Mouse (Mus musculus): Measurements from ENCODE around the gene Copz1. TPM values are rescaled to one million over a fixed set of nuclear protein-coding genes. Genes with fewer than 3 reads are reported as not detected.
A peak's percentile ranks its signal among the peaks of the same experiment; 100 is the strongest.

The Copz1 gene
- polyA plus RNA-seq, 1 experiment from 2014 or later = 195 TPM

DNA sequence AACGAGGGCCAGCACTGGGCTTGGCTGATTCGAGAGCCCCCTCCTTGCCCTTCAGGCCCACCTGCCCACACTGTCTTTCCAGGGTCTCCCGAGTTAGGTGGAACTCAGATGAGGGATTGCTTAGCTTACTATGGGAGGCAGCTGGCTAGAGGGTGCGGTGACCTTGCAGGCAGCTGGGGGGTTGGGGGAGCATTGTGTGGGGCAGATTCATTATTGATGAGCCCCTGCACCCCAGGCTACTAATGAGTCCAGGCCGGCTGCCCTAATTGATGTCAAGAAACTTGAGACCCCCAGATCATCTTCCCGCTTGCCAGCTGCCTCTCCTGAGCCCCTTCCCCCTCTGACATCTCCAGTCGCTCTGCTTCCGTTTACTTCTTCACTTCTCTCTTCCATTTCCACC, 69.0 kb downstream of the Copz1 start:
- H3K9ac ChIP-seq (replicated peaks; ENCODE audit: low read depth, low read length) = no peak overlapping the region
- H3K4me1 ChIP-seq (ENCODE audit: control insufficient read depth, insufficient read depth, low read length) = peaks cover 7% of the 10 kb centered on the region; the same call in 1 of the 2 replicates
- no peak for ATAC-seq (ENCODE audit: low read depth)
- H3K4me2 ChIP-seq (ENCODE audit: low read depth, low read length) = no peak overlapping the region
- no peak overlapping the region for H3K27ac ChIP-seq (ENCODE audit: low read depth, low read length)
- 46% methylated on average over 8 of the region's 8 CpGs for WGBS
- peaks cover 5% of the 10 kb centered on the region for H3K27me3 ChIP-seq (ENCODE audit: control insufficient read depth, insufficient read depth, low read length)
- no peaks in the 10 kb centered on the region for H3K36me3 ChIP-seq (ENCODE audit: control insufficient read depth, insufficient read depth, low read length)
- H3K4me3 ChIP-seq (ENCODE audit: low read depth, low read length) = no peak overlapping the region
- H3K9me3 ChIP-seq (ENCODE audit: control insufficient read depth, low read length) = no peaks in the 10 kb centered on the region

- WGBS = 13% methylated on average over 4 of the region's 4 CpGs
- Histone ChIP-seq H3K4me3 (ENCODE audit: low read depth, low read length) (no peak overlapping the region), H3K9ac (replicated peaks; ENCODE audit: low read depth, low read length) (no peak overlapping the region), H3K9me3 (ENCODE audit: control insufficient read depth, low read length) (no peaks in the 10 kb centered on the region), H3K4me2 (ENCODE audit: low read depth, low read length) (no peak overlapping the region), H3K4me1 (ENCODE audit: control insufficient read depth, insufficient read depth, low read length) (peaks cover 7% of the 10 kb centered on the region; the same call in 1 of the 2 replicates), H3K27me3 (ENCODE audit: control insufficient read depth, insufficient read depth, low read length) (peaks cover 5% of the 10 kb centered on the region), H3K36me3 (ENCODE audit: control insufficient read depth, insufficient read depth, low read length) (no peaks in the 10 kb centered on the region), H3K27ac (ENCODE audit: low read depth, low read length) (no peak overlapping the region)
- no peak for ATAC-seq (ENCODE audit: low read depth)
Observed at GRCm38 (mm10) chr15:103342415-103342814, 69.9 kb downstream of the Copz1 start.

- no peaks in the 10 kb centered on the region for H3K9me3 ChIP-seq (ENCODE audit: control insufficient read depth, low read length)
- ATAC-seq (ENCODE audit: low read depth) = no peak
- H3K4me1 ChIP-seq (ENCODE audit: control insufficient read depth, insufficient read depth, low read length) = peaks cover 7% of the 10 kb centered on the region; the same call in 1 of the 2 replicates
- no peak overlapping the region for H3K4me3 ChIP-seq (ENCODE audit: low read depth, low read length)
- WGBS = 84% methylated on average over 2 of the region's 3 CpGs
- no peak overlapping the region for H3K9ac ChIP-seq (replicated peaks; ENCODE audit: low read depth, low read length)
- no peaks in the 10 kb centered on the region for H3K36me3 ChIP-seq (ENCODE audit: control insufficient read depth, insufficient read depth, low read length)
- peaks cover 5% of the 10 kb centered on the region for H3K27me3 ChIP-seq (ENCODE audit: control insufficient read depth, insufficient read depth, low read length)
- no peak overlapping the region for H3K4me2 ChIP-seq (ENCODE audit: low read depth, low read length)
- H3K27ac ChIP-seq (ENCODE audit: low read depth, low read length) = no peak overlapping the region
Observed at GRCm38 (mm10) chr15:103343008-103343407, 70.5 kb downstream of the Copz1 start.

DNA sequence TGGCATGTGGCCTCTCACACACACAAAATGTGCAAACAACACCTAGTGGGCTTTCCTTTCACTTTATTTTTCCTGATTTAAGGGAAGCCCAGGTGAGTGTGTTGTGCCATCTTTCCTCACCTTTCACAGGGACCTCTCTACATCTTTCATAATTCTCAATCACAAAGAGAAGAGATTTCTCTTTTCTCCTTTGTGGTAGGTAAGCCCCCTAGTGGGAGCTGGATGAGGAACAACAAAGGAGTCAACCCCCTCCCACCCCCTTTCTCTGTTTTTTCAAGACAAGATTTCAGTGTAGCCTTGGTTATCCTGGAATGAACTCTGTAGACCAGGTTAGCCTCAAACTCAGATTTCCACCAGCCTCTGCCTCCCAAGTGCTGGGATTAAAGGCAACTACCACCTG, 71.0 kb downstream of the Copz1 start:
- no peak for ATAC-seq (ENCODE audit: low read depth)
- Histone ChIP-seq H3K27me3 (ENCODE audit: control insufficient read depth, insufficient read depth, low read length) (peaks cover 5% of the 10 kb centered on the region), H3K4me3 (ENCODE audit: low read depth, low read length) (no peak overlapping the region)

DNA sequence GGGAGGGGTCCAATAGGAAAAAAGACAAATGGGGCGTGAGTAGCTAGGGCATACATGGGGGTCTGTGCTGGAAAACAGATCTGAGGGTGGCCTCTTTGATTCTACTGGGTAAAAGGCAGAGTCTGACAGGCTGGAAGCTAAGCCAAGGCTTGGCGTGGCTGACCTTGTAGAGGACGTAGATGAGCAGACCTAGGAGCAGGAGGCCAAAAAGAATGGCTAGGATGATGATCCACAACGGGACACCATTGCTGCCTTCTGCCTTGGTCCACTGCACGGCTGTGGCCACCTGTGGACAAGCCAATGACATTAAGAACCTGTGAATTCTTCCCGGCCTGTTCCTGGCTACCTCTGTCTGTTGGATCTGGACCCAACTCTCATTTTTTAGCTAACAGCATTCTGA, 73.3 kb downstream of the Copz1 start:
- 90% methylated on average over 6 of the region's 6 CpGs for WGBS

More for the DNA sequence above, 71.0 kb downstream of the Copz1 start:
- Histone ChIP-seq H3K9me3 (ENCODE audit: control insufficient read depth, low read length) (no peaks in the 10 kb centered on the region), H3K27ac (ENCODE audit: low read depth, low read length) (no peak overlapping the region), H3K36me3 (ENCODE audit: control insufficient read depth, insufficient read depth, low read length) (no peaks in the 10 kb centered on the region), H3K9ac (replicated peaks; ENCODE audit: low read depth, low read length) (no peak overlapping the region), H3K4me2 (ENCODE audit: low read depth, low read length) (no peak overlapping the region), H3K4me1 (ENCODE audit: control insufficient read depth, insufficient read depth, low read length) (peaks cover 7% of the 10 kb centered on the region; the same call in 1 of the 2 replicates)

DNA sequence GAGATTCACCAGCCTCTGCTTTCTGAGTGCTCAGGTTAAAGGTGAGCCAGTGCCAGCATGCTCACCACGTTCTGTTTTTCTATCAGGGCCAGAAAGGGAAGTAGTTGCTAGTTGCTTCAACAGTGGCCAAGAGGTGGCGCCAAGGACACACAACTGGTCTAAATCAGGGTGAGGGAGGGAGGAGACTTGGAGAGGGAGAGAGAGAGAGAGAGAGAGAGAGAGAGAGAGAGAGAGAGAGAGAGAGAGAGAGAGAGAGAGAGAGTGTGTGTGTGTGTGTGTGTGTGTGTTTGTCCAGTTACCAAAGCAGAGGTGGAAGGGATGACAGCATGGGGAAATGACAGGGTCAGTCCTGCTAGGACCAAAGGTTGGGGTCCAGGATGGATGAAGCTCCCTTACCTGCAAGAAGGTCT, 74.8 kb downstream of the Copz1 start:
- H3K4me1 ChIP-seq (ENCODE audit: control insufficient read depth, insufficient read depth, low read length) = no peaks in the 10 kb centered on the region
- H3K36me3 ChIP-seq (ENCODE audit: control insufficient read depth, insufficient read depth, low read length) = no peaks in the 10 kb centered on the region
- no peak overlapping the region for H3K4me2 ChIP-seq (ENCODE audit: low read depth, low read length)
- no peak overlapping the region for H3K9ac ChIP-seq (replicated peaks; ENCODE audit: low read depth, low read length)
- no peak overlapping the region for H3K4me3 ChIP-seq (ENCODE audit: low read depth, low read length)
- WGBS = 3% methylated on average over 2 of the region's 2 CpGs
- H3K27me3 ChIP-seq (ENCODE audit: control insufficient read depth, insufficient read depth, low read length) = no peaks in the 10 kb centered on the region
- ATAC-seq (ENCODE audit: low read depth) = no peak
- H3K9me3 ChIP-seq (ENCODE audit: control insufficient read depth, low read length) = no peaks in the 10 kb centered on the region
- H3K27ac ChIP-seq (ENCODE audit: low read depth, low read length) = no peak overlapping the region

More for the DNA sequence above, 73.3 kb downstream of the Copz1 start:
- ATAC-seq (ENCODE audit: low read depth) = no peak
- Histone ChIP-seq H3K27me3 (ENCODE audit: control insufficient read depth, insufficient read depth, low read length) (no peaks in the 10 kb centered on the region), H3K9ac (replicated peaks; ENCODE audit: low read depth, low read length) (no peak overlapping the region), H3K27ac (ENCODE audit: low read depth, low read length) (no peak overlapping the region), H3K4me1 (ENCODE audit: control insufficient read depth, insufficient read depth, low read length) (no peaks in the 10 kb centered on the region), H3K36me3 (ENCODE audit: control insufficient read depth, insufficient read depth, low read length) (no peaks in the 10 kb centered on the region), H3K9me3 (ENCODE audit: control insufficient read depth, low read length) (no peaks in the 10 kb centered on the region), H3K4me3 (ENCODE audit: low read depth, low read length) (no peak overlapping the region), H3K4me2 (ENCODE audit: low read depth, low read length) (no peak overlapping the region)

MicroRNA genes within 50 kb of the gene (microRNA counts, 519-probe panel; counts per million panel counts)
- microRNA mmu-miR-148b = 4,897 counts per million, percentile 68 among the panel's probes with 10 or more counts

Small RNA genes lying within 50 kb of the gene (microRNA-seq; reads per million reads assigned to microRNA genes)
- gene Mir148b = 310 reads per million, percentile 62 among the genes with 10 or more reads in this experiment

Other genes starting within 250 kb of the Copz1 start
- gene Smug1, start 105.6 kb upstream of the Copz1 start, polyA plus RNA-seq (2014; fragmentation: Nextera tagmentation; extraction: Ambion mirVana) = 19.2 and 28.0 TPM in 2 replicates
- 132 and 143 TPM in 2 replicates for gene Cbx5, start 32.9 kb upstream of the Copz1 start, polyA plus RNA-seq (2014; fragmentation: Nextera tagmentation; extraction: Ambion mirVana)
- 635 and 713 TPM in 2 replicates for gene Hnrnpa1, start 32.3 kb upstream of the Copz1 start, polyA plus RNA-seq (2014; fragmentation: Nextera tagmentation; extraction: Ambion mirVana)
- 1.9 and 2.0 TPM in 2 replicates for gene Nfe2, start 14.3 kb upstream of the Copz1 start, polyA plus RNA-seq (2014; fragmentation: Nextera tagmentation; extraction: Ambion mirVana)
- gene Gpr84, start 37.9 kb downstream of the Copz1 start, polyA plus RNA-seq (2014; fragmentation: Nextera tagmentation; extraction: Ambion mirVana) = 0.35 and 0.40 TPM in 2 replicates
- 19.2 and 20.7 TPM in 2 replicates for gene Zfp385a, start 67.4 kb downstream of the Copz1 start, polyA plus RNA-seq (2014; fragmentation: Nextera tagmentation; extraction: Ambion mirVana)
- gene Itga5, start 94.0 kb downstream of the Copz1 start, polyA plus RNA-seq (2014; fragmentation: Nextera tagmentation; extraction: Ambion mirVana) = 3.8 and 7.4 TPM in 2 replicates
- gene Gtsf1, start 157.8 kb downstream of the Copz1 start, polyA plus RNA-seq (2014; fragmentation: Nextera tagmentation; extraction: Ambion mirVana) = not detected in 2 replicates
- not detected in 2 replicates for gene Gtsf2, start 175.8 kb downstream of the Copz1 start, polyA plus RNA-seq (2014; fragmentation: Nextera tagmentation; extraction: Ambion mirVana)
- 1.5 and 2.0 TPM in 2 replicates for gene Nckap1l, start 181.1 kb downstream of the Copz1 start, polyA plus RNA-seq (2014; fragmentation: Nextera tagmentation; extraction: Ambion mirVana)
- 99.0 and 99.6 TPM in 2 replicates for gene Pde1b, start 230.3 kb downstream of the Copz1 start, polyA plus RNA-seq (2014; fragmentation: Nextera tagmentation; extraction: Ambion mirVana)

All from neural tube, embryonic 14.5 days (tissue).